Mouse (Mus musculus) Patski (cell line): ENCODE results near the gene 2010111I01Rik. TPM values are rescaled to one million over a fixed set of nuclear protein-coding genes. Genes with fewer than 3 reads are reported as not detected.

Experiments
- ATAC-seq: fragments of 100-300 bp; one replicate; pipeline ENCODE4 v1.8.0; 2021
- CTCF ChIA-PET: fragments of 350-600 bp; sonication (Branson Sonifier 250); formaldehyde crosslinking; loops from one replicate; lab custom pipeline; 2022; ENCODE audit warnings: inconsistent platforms; lab: Charles Lee
- POLR2A ChIA-PET: fragments of 350-600 bp; sonication (Branson Sonifier 250); formaldehyde crosslinking; loops from one replicate; lab custom pipeline; 2022; ENCODE audit warnings: antibody characterized with exemption, inconsistent platforms; lab: Charles Lee
- DNase-seq: peaks from one replicate; pipeline ENCODE4 v3.0.0-alpha.2; 2011; ENCODE audit warnings: low read depth, low spot score
- H3K27me3 ChIP-seq: fragments of 371-371 bp; one replicate; pipeline ENCODE4 v1.5.1; 2021
- CTCF ChIP-seq: fragments of 100-300 bp; IDR thresholded peaks from one replicate; pipeline ENCODE4 v1.5.1; 2021
- in situ Hi-C: fragments of 300-500 bp; cut with MboI; formaldehyde crosslinking; loops from 3 replicates; pipeline ENCODE4 v1.11.1; 2018; ENCODE audit warnings: low pct_unique_long_range_greater_than_20kb, mixed read lengths
- polyA plus RNA-seq: library from polyadenylated mRNA; unstranded; gene quantifications from one replicate; pipeline ENCODE4 v1.2.3, GENCODE M21; 2021

2010111I01Rik gene
- polyA plus RNA-seq, 1 experiment from 2014 or later: 98.5 TPM

DNA sequence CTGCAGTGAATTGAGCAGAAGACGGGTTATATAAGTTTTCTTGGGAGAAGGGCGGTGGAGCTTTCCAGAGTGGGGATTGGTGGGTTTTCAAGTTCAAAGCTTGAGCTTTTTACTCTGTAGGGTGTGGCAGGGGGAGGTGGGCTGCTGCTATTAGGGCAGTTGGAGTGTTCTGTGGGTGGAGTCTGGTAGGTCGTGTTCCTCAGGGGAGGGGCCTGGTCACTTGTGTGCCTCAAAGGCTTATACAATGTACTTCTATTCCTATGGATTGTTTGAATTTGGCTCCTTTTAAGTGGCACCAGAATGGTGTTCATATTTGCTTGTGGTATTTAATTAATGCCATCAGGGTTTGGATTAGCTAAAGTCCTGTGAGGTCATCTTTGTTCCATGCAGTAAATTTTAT is 12.6 kb upstream of the 2010111I01Rik start:
- in situ Hi-C loops: no loop called here
- no peak for ATAC-seq

DNA sequence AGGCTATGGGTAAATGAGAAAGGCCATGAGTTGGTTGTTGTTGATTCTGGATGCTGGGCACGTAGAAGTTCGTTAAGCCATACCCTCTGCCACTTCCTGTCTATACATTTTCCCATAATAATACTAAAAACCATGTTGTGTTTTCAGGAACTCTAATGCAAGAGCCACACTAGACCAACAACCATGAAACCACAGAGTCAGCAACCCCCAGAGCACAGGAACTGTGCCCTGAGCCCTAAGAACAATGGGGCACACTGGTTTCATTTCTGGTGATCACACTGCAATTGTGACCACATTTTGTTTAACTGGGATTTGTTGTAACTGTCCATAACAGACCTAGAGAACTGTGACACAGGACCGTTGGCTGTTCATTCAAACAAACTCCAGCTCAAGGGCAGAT is 12.1 kb upstream of the 2010111I01Rik start:
- CTCF ChIA-PET: interaction anchor here (1.6 kb wide), 1 partner anchor 26 kb away, joined by 4 read pairs; no protein-coding TSS in a partner anchor
- DNase-seq (no peak), ATAC-seq (no peak)
- no peaks in the 10 kb centered on the region for H3K27me3 ChIP-seq
- in situ Hi-C loops: no loop called here
- POLR2A ChIA-PET: no interaction called here
- TF ChIP-seq CTCF: no peak

More for the DNA sequence above, 12.6 kb upstream of the 2010111I01Rik start:
- no peak for DNase-seq
- ChIA-PET POLR2A (no interaction called here), CTCF (interaction anchor here (1.6 kb wide), 1 partner anchor 26 kb away, joined by 4 read pairs; no protein-coding TSS in a partner anchor)
- TF ChIP-seq CTCF: no peak
- H3K27me3 ChIP-seq: no peaks in the 10 kb centered on the region

DNA sequence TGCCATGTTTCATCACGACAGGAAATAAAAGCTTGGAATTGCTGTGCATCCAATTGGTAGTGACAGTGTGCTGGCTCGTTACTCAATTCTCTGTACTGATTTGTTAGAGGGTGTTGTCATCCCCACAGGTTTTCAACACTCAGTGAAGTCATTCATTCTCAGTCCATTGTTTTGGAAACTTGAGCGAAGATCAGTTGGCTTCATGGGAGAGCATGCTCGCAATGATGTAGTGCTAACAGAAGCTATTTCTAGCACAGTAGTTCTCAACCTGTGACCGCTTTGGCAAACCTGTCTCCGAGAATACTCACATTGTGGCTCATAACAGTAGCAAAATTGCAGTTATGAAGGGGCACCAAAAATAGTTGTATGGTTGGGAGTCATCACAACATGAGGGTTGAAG is 8.7 kb upstream of the 2010111I01Rik start:
- in situ Hi-C loops: no loop called here

DNA sequence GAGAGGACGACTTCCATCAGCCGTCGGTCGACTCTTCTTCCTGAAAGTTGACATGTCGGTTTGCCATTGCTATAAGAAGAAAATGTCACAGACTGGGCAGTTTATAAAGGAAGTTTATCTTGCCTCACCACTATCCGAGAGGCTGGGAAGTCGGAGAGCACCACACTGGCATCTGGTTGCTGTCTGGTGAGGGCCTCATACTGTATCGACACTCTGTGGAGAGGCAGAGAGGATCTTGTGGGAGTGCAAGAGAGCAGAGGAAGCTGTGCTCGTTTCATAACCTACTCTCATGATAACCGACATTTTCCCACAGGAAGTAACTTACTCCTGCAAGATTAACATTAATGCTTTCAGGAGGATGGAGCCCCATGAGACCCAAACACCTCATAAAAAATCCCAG is 7.9 kb upstream of the 2010111I01Rik start:
- CTCF ChIA-PET: no interaction called here
- no peaks in the 10 kb centered on the region for H3K27me3 ChIP-seq
- no peak for ATAC-seq
- TF ChIP-seq CTCF: no peak
- POLR2A ChIA-PET: no interaction called here
- in situ Hi-C loops: no loop called here
- DNase-seq: no peak

More for the DNA sequence above, 8.7 kb upstream of the 2010111I01Rik start:
- H3K27me3 ChIP-seq: no peaks in the 10 kb centered on the region
- TF ChIP-seq CTCF: no peak
- ATAC-seq (no peak), DNase-seq (no peak)
- ChIA-PET CTCF (no interaction called here), POLR2A (no interaction called here)

DNA sequence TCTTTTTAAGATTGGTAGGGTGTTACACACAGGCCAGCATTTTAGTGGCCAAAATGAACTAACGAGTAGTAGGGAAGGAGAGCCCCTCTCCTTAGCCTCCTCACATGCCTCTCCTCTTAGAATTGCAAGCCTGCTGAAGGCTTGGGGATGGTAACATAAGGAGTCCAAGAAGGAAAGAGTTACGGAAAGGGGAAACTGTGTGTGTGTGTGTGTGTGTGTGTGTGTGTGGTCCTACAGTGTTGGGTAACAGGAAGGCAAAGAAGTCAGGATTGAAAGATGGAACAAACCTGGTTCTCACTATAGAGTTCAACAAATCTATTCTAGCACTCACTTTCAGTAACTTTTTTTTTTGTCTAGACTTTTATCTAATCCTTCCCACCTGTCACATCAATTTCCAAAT is 1.3 kb upstream of the 2010111I01Rik start:
- no peak for ATAC-seq
- no peak for DNase-seq
- TF ChIP-seq CTCF: no peak
- no peaks in the 10 kb centered on the region for H3K27me3 ChIP-seq
- POLR2A ChIA-PET: no interaction called here
- CTCF ChIA-PET: no interaction called here
- in situ Hi-C loops: loop anchor here (10.0 kb wide), 1 partner anchor 281 kb away; no protein-coding TSS in a partner anchor

DNA sequence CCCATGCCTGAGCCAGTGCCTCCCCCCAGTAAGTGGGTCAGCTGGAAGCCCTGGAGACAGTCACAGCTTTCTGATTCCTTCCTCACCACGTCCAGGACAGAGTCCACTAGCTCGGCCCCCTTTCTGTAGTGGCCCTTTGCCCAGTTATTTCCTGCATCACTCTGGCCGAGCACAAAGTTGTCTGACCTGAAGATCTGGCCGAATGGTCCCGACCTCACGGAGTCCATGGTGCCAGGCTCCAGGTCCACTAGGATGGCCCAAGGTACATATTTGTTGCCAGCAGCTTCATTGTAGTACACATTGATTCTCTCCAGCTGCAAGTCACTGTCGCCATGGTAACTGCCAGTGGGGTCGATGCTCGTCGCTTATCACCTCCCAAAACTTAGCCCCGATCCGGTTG is 3.5 kb downstream of the 2010111I01Rik start:
- CTCF ChIA-PET: no interaction called here
- no peak for DNase-seq
- H3K27me3 ChIP-seq: no peaks in the 10 kb centered on the region
- ATAC-seq: no peak
- in situ Hi-C loops: loop anchor here (10.0 kb wide), 1 partner anchor 277 kb away; no protein-coding TSS in a partner anchor
- no peak for TF ChIP-seq CTCF
- POLR2A ChIA-PET: no interaction called here

DNA sequence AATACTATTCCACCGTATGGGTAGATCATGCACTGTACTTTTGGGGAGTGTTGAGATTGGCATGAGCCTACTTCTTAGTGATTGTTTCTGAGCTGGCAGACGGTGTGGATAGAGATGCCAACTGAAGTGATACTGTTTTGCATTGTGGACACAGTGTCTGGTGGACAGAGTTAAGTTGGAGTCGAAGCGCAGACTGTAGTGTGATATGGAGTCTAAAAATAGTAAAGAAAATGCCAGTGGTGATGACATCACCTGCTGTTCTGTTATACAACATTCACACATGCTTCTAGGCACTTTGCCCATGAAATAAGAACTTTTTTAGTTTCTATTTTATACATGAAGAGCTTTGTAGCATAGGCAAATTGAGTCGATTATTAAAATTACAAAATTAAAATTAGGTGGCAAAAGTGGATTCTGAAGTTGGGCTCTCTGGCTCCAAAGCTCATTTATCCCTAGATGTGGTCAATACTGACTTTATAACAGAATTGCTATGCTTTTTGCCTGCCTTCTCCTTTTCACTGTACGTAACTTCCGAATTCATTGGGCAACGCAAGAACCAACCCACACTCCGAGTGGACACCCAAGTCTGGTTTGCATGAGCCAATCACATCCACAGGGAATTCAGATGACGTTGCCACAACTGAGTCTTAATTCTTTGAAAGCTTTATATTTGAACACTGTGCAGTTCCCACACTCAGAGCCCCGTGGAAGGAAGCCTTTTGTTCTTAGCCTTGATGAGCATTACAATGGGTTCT is 6.0 kb downstream of the 2010111I01Rik start:
- DNase-seq (no peak), ATAC-seq (no peak)
- H3K27me3 ChIP-seq: no peaks in the 10 kb centered on the region
- in situ Hi-C loops: no loop called here
- ChIA-PET POLR2A (no interaction called here), CTCF (interaction anchor here (1.0 to 1.2 kb wide), 2 partner anchors 24 to 312 kb away, joined by 3 to 4 read pairs; no protein-coding TSS in a partner anchor)
- no peak for TF ChIP-seq CTCF

DNA sequence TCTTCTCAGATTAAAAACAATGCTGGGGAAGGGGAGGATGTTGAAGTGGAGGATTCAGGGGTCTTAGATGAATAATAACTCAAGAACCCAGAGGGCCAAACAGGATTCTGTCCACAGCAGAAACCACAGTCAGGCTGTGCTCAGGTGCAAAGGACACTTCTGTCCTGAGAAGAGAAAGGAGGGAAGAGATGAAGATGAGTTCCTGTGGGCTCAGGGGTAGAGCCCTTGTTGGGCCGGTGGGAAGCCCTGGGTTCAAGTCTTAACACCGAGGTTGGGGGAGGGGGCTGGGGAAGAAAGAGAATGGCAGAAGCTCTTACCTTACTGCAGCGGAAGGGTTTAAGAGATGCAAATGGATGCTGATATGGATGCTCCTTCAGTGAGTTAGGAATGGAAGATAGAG is 7.7 kb downstream of the 2010111I01Rik start:
- in situ Hi-C loops: no loop called here
- TF ChIP-seq CTCF: no peak
- POLR2A ChIA-PET: interaction anchor here (0.9 kb wide), 1 partner anchor 12 kb away, joined by 3 read pairs; no protein-coding TSS in a partner anchor
- DNase-seq (no peak), ATAC-seq (no peak)
- CTCF ChIA-PET: interaction anchor here (0.6 kb wide), 1 partner anchor 44 kb away, joined by 3 read pairs; no protein-coding TSS in a partner anchor
- no peaks in the 10 kb centered on the region for H3K27me3 ChIP-seq

DNA sequence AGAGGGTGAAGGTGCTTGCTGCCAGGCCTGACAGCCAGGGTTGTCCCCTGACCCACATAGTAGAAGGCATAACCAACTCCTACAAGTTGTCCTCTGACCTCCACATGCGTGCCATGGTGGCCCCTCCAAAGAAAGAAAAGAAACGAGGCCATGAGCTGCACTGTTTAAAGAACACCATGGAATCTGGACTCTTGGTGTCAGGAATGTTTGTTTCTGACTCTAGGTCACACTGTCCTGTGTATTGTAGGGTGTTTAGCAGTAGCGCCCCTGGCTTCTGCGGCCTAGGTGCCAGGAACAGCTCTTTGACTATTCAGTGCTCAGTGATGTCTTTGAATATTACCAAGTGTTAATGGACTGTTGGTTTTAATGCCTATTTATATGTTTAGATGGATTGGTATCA is 8.4 kb downstream of the 2010111I01Rik start:
- no peak for TF ChIP-seq CTCF
- DNase-seq (no peak), ATAC-seq (no peak)
- H3K27me3 ChIP-seq: no peaks in the 10 kb centered on the region
- in situ Hi-C loops: no loop called here
- CTCF ChIA-PET: no interaction called here
- POLR2A ChIA-PET: interaction anchor here (0.5 to 0.9 kb wide), 2 partner anchors 11 to 20 kb away, joined by 3 to 5 read pairs; no protein-coding TSS in a partner anchor

DNA sequence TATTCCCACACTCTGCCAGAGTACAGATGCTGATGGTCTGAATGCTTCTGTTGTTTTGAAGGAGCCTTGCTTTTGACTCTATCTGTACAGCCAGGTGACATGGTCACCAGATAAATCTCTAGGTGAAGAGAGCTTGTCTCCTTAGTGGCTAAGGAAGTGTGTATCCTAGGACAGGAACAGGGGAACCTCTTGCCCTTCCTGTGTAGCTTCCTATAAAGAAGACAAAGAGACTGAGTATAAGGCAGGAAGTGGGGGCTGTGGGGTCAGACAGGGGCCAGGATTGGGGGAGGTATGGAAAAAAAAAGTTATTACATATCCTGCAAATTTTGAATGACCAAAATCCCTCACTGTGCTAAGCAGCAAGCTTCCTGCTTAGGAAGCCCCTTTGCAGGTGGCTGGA is 13.4 kb downstream of the 2010111I01Rik start:
- ChIA-PET CTCF (interaction anchor here (1.4 to 1.7 kb wide), 2 partner anchors 59 kb away, joined by 3 read pairs; no protein-coding TSS in a partner anchor), POLR2A (no interaction called here)
- no peak for ATAC-seq
- no peaks in the 10 kb centered on the region for H3K27me3 ChIP-seq
- no peak for DNase-seq
- no peak for TF ChIP-seq CTCF
- in situ Hi-C loops: no loop called here

DNA sequence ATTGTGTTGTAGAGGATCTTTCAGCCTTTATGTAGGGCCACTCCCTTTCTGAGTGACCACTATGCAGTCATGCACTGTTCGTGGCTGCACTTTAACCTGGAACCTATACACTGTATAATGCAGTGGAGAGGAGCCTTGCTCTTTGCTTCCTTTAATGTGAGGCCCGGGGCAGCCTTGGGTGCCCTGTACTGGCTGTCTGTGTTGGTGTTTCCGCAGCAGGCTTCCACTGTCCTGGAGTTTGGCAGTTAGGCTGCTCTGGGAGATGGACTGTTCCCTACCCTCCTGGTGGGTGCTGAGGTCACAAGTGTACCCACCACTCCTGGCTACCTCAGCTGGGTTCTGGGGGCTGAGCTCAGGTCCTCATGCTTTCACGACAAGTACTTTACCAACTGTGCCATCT is 14.1 kb downstream of the 2010111I01Rik start:
- H3K27me3 ChIP-seq: no peaks in the 10 kb centered on the region
- TF ChIP-seq CTCF: no peak
- ChIA-PET POLR2A (interaction anchor here (1.4 kb wide), 1 partner anchor 51 kb away, joined by 3 read pairs; no protein-coding TSS in a partner anchor), CTCF (interaction anchor here (1.7 kb wide), 2 partner anchors 59 to 387 kb away, joined by 3 to 4 read pairs; no protein-coding TSS in a partner anchor)
- in situ Hi-C loops: no loop called here
- ATAC-seq (no peak), DNase-seq (no peak)
